Mouse (Mus musculus): ENCODE data around the gene Sspo. TPM values are rescaled to one million over a fixed set of nuclear protein-coding genes. Genes with fewer than 3 reads are reported as not detected.

Gene Sspo
- 0.20 and 0.45 TPM in 2 replicates for polyA plus RNA-seq (2016; fragmentation: Nextera tagmentation; extraction: Ambion mirVana)

- no peaks in the 10 kb centered on the region for H3K27me3 ChIP-seq (ENCODE audit: low read depth, poor library complexity, severe bottlenecking)
- H3K4me1 ChIP-seq, result peaks cover 47% of the 10 kb centered on the region
- no peak for DNase-seq (ENCODE audit: low spot score)
- no peak within 1 kb of the TSS for H3K4me3 ChIP-seq
- no peaks in the 10 kb centered on the region for H3K36me3 ChIP-seq
- no peaks in the 10 kb centered on the region for H3K9me3 ChIP-seq (replicated peaks)
- H3K27ac ChIP-seq, result no peak within 1 kb of the TSS; the same call in 1 of the 2 replicates
- 81% methylated on average over 1 of the region's 1 CpGs for WGBS
These were observed at the start of gene Sspo for GRCm38 (mm10) chr6:48447929-48448328. TSS of gene Sspo (plus strand) at chr6:48448229.

GRCm38 (mm10) chr6:48399906-48400305 lies 48.1 kb upstream of the Sspo start:
- no peak overlapping the region for H3K27ac ChIP-seq
- WGBS, result 95% methylated on average over 5 of the region's 5 CpGs
- DNase-seq (ENCODE audit: low spot score), result peak; percentile 23
- H3K4me3 ChIP-seq, result no peak overlapping the region
- H3K36me3 ChIP-seq, result peaks cover 37% of the 10 kb centered on the region
- no peaks in the 10 kb centered on the region for H3K9me3 ChIP-seq (replicated peaks)
- no peaks in the 10 kb centered on the region for H3K27me3 ChIP-seq (ENCODE audit: low read depth, poor library complexity, severe bottlenecking)
- H3K4me1 ChIP-seq, result peaks cover 20% of the 10 kb centered on the region

GRCm38 (mm10) chr6:48404071-48404470 lies 44.0 kb upstream of the Sspo start:
- H3K4me3 ChIP-seq, result no peak overlapping the region
- peak; percentile 22 for DNase-seq (ENCODE audit: low spot score)
- H3K27me3 ChIP-seq (ENCODE audit: low read depth, poor library complexity, severe bottlenecking), result no peaks in the 10 kb centered on the region
- no peak overlapping the region for H3K27ac ChIP-seq
- 94% methylated on average over 5 of the region's 5 CpGs for WGBS
- H3K4me1 ChIP-seq, result no peaks in the 10 kb centered on the region
- H3K9me3 ChIP-seq (replicated peaks), result no peaks in the 10 kb centered on the region
- H3K36me3 ChIP-seq, result peaks cover 69% of the 10 kb centered on the region

- Histone ChIP-seq H3K27me3 (ENCODE audit: low read depth, poor library complexity, severe bottlenecking) (no peaks in the 10 kb centered on the region), H3K4me1 (no peaks in the 10 kb centered on the region), H3K27ac (no peak overlapping the region), H3K36me3 (peaks cover 100% of the 10 kb centered on the region), H3K4me3 (no peak overlapping the region), H3K9me3 (replicated peaks) (no peaks in the 10 kb centered on the region)
- WGBS, result 94% methylated on average over 4 of the region's 4 CpGs
- peak; percentile 20 for DNase-seq (ENCODE audit: low spot score)
These were observed 38.2 kb upstream of the Sspo start for GRCm38 (mm10) chr6:48409726-48410343.

GRCm38 (mm10) chr6:48410551-48410950 lies 37.5 kb upstream of the Sspo start:
- no peaks in the 10 kb centered on the region for H3K27me3 ChIP-seq (ENCODE audit: low read depth, poor library complexity, severe bottlenecking)
- H3K27ac ChIP-seq, result no peak overlapping the region
- no peak overlapping the region for H3K4me3 ChIP-seq
- 86% methylated on average over 3 of the region's 3 CpGs for WGBS
- peak; percentile 1 for DNase-seq (ENCODE audit: low spot score)
- H3K9me3 ChIP-seq (replicated peaks), result no peaks in the 10 kb centered on the region
- H3K4me1 ChIP-seq, result no peaks in the 10 kb centered on the region
- H3K36me3 ChIP-seq, result peaks cover 100% of the 10 kb centered on the region

GRCm38 (mm10) chr6:48411193-48412092 lies 36.6 kb upstream of the Sspo start:
- Histone ChIP-seq H3K4me3 (no peak overlapping the region), H3K27me3 (ENCODE audit: low read depth, poor library complexity, severe bottlenecking) (no peaks in the 10 kb centered on the region), H3K36me3 (peaks cover 100% of the 10 kb centered on the region), H3K27ac (no peak overlapping the region), H3K4me1 (no peaks in the 10 kb centered on the region), H3K9me3 (replicated peaks) (no peaks in the 10 kb centered on the region)
- WGBS, result 88% methylated on average over 6 of the region's 6 CpGs
- DNase-seq (ENCODE audit: low spot score), result peak; percentile 12

- no peak overlapping the region for H3K4me3 ChIP-seq
- H3K9me3 ChIP-seq (replicated peaks), result no peaks in the 10 kb centered on the region
- no peak overlapping the region for H3K27ac ChIP-seq
- H3K4me1 ChIP-seq, result no peaks in the 10 kb centered on the region
- WGBS, result 92% methylated on average over 4 of the region's 4 CpGs
- peak; percentile 21 for DNase-seq (ENCODE audit: low spot score)
- peaks cover 100% of the 10 kb centered on the region for H3K36me3 ChIP-seq
- no peaks in the 10 kb centered on the region for H3K27me3 ChIP-seq (ENCODE audit: low read depth, poor library complexity, severe bottlenecking)
These were observed 35.9 kb upstream of the Sspo start for GRCm38 (mm10) chr6:48412147-48412546.

DNA sequence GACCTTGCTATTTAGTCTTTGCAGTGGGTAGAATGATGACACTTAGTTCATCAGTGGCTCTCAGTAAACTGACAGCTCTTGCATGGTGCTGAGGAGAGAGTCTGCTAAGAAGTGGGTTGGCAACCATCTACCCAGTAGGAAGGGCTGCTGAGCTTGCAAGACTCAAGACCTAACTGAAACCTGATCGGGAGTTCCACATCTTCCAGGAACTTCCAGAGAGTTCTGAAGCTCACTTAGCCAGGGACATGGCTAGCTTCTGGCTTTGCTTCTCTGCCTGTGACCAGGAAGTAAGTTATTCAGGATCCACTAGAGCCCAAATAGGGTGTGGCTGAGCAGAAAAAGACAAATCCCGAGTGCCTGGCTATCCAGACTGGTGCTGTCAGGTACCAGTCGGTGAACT lies 35.4 kb upstream of the Sspo start:
- Histone ChIP-seq H3K36me3 (peaks cover 100% of the 10 kb centered on the region), H3K4me1 (no peaks in the 10 kb centered on the region), H3K27ac (no peak overlapping the region), H3K9me3 (replicated peaks) (no peaks in the 10 kb centered on the region), H3K4me3 (no peak overlapping the region), H3K27me3 (ENCODE audit: low read depth, poor library complexity, severe bottlenecking) (no peaks in the 10 kb centered on the region)
- no peak for DNase-seq (ENCODE audit: low spot score)
- WGBS, result 82% methylated on average over 3 of the region's 3 CpGs

DNA sequence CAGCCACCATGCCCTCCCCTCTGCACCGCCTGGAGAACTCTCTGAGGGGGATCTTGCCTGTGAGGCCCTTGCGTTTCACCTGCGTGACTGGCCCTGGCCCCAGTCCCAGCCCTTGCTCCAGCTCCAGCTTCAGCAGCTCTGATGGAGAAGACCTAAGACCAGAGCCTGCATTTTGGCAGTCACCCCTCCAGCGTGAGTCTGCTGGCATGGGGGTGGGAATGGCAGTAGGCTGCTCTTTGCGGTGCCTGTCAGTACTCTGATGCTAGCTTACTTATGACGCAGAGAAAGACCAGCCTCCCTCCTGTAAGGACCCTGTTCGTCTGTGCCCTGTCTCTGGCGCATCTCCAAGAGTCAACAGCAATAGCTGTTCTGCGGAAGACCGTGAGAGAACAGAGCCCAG lies 34.9 kb upstream of the Sspo start:
- Histone ChIP-seq H3K9me3 (replicated peaks) (no peaks in the 10 kb centered on the region), H3K27me3 (ENCODE audit: low read depth, poor library complexity, severe bottlenecking) (no peaks in the 10 kb centered on the region), H3K27ac (no peak overlapping the region), H3K4me1 (no peaks in the 10 kb centered on the region), H3K4me3 (no peak overlapping the region), H3K36me3 (peaks cover 99% of the 10 kb centered on the region)
- WGBS, result 90% methylated on average over 10 of the region's 10 CpGs
- peak; percentile 25 for DNase-seq (ENCODE audit: low spot score)

GRCm38 (mm10) chr6:48414886-48415285 lies 33.1 kb upstream of the Sspo start:
- peak; percentile 15 for DNase-seq (ENCODE audit: low spot score)
- Histone ChIP-seq H3K4me1 (no peaks in the 10 kb centered on the region), H3K27ac (no peak overlapping the region), H3K36me3 (peaks cover 92% of the 10 kb centered on the region), H3K9me3 (replicated peaks) (no peaks in the 10 kb centered on the region), H3K27me3 (ENCODE audit: low read depth, poor library complexity, severe bottlenecking) (no peaks in the 10 kb centered on the region), H3K4me3 (no peak overlapping the region)
- WGBS, result 91% methylated on average over 1 of the region's 1 CpGs

DNA sequence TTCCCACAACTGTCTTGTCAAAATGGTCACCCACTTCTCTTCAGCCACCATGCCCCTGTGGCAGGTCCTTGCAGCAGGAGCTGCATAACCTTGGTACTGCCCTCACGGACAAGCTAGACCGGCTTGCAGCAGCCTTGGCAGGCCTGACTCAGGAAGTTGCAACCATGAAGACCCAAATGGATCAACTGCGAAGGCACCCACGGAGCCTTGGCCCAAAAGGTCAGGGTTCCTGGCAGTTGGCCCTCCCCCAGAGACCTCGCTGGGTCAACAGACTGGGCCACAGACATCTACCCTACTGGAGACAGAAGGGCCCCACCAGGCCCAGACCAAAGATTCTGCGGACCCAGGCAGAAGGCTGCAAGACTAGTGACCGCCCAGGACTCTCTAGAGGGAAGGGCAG lies 32.4 kb upstream of the Sspo start:
- no peak for DNase-seq (ENCODE audit: low spot score)
- no peaks in the 10 kb centered on the region for H3K9me3 ChIP-seq (replicated peaks)
- H3K27me3 ChIP-seq (ENCODE audit: low read depth, poor library complexity, severe bottlenecking), result no peaks in the 10 kb centered on the region
- peaks cover 5% of the 10 kb centered on the region for H3K4me1 ChIP-seq
- no peak overlapping the region for H3K27ac ChIP-seq
- no peak overlapping the region for H3K4me3 ChIP-seq
- peaks cover 84% of the 10 kb centered on the region for H3K36me3 ChIP-seq
- 95% methylated on average over 7 of the region's 7 CpGs for WGBS

DNA sequence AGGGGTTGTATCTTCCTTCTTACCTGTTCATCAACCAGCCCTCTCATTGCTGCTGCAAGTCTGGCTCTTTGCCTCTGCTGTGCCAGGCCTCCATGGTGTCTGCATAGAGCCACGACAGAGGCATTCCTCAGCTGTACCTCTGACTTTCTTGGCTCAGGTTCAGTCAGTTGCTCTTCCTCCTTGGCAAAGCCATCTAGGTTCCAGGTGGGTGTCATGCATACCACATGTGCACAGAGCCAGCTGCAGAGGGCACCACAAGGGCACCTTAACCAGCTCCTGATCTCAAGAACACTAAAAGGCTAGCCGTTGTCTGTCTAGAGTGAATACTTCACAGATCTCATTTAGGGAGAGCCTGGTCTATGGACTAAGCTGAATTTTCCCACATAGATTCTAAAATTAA lies 31.5 kb upstream of the Sspo start:
- no peaks in the 10 kb centered on the region for H3K9me3 ChIP-seq (replicated peaks)
- no peaks in the 10 kb centered on the region for H3K27me3 ChIP-seq (ENCODE audit: low read depth, poor library complexity, severe bottlenecking)
- H3K27ac ChIP-seq, result no peak overlapping the region
- 92% methylated on average over 2 of the region's 2 CpGs for WGBS
- peaks cover 11% of the 10 kb centered on the region for H3K4me1 ChIP-seq
- H3K36me3 ChIP-seq, result peaks cover 76% of the 10 kb centered on the region
- H3K4me3 ChIP-seq, result no peak overlapping the region
- no peak for DNase-seq (ENCODE audit: low spot score)

- Histone ChIP-seq H3K27me3 (ENCODE audit: low read depth, poor library complexity, severe bottlenecking) (no peaks in the 10 kb centered on the region), H3K4me1 (peaks cover 24% of the 10 kb centered on the region), H3K36me3 (peaks cover 34% of the 10 kb centered on the region), H3K4me3 (no peak overlapping the region), H3K9me3 (replicated peaks) (no peaks in the 10 kb centered on the region), H3K27ac (peak overlapping the region; percentile 58; the same call in 1 of the 2 replicates)
- no peak for DNase-seq (ENCODE audit: low spot score)
- WGBS, result 21% methylated on average over 2 of the region's 2 CpGs
These were observed 27.4 kb upstream of the Sspo start for GRCm38 (mm10) chr6:48420647-48421046.
